Mouse (Mus musculus): ENCODE data around the gene Pdzk1ip1. TPM values are rescaled to one million over a fixed set of nuclear protein-coding genes. Genes with fewer than 3 reads are reported as not detected.
A peak's percentile ranks its signal among the peaks of the same experiment; 100 is the strongest.

Pdzk1ip1 gene
- polyA plus RNA-seq, 1 experiment from 2014 or later: 25.4 TPM

DNA sequence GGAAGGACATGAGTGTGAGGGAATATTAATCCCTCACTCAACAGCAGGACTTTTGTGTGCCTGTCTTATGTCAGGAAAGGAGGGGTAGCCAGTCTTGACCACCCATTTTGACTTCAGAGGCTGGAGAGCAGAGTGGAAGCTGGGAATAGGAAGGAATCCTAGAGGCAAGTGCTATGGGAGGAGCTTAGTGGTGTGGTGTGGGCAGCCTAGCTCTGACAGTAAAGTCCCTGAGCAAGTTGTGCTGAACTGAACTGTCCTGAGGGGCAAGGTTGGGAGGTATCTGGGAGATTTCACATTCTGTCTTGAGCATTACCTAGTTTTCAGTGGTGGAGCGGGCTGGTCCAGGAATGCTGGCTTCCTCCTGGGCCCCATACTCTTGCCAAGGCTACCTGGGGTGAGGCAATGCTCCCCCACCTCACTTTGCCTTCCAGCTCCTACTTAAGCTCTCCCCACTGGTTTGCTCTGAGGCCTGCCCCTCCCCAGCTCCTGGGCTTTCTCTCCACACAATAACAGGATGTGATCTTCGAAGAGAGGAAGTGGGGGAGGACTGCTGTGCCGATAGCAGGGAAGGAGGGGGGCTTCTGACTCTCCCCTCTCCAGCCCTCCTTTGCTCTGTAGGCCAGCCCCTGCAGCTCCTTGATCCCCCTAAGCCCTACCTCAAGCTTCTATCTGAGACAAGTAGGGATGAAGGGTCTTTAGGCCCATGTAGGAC is 13.1 kb upstream of the Pdzk1ip1 start:
- H3K36me3 ChIP-seq (replicated peaks): peaks cover 16% of the 10 kb centered on the region
- peak; percentile 41; the same call in 1 of the 2 replicates for ATAC-seq (ENCODE audit: insufficient read depth)
- no peaks in the 10 kb centered on the region for H3K27me3 ChIP-seq
- H3K9me3 ChIP-seq (replicated peaks): no peaks in the 10 kb centered on the region
- 22% methylated on average over 3 of the region's 3 CpGs for WGBS (ENCODE audit: insufficient replicate concordance)
- no peak overlapping the region for H3K4me3 ChIP-seq (replicated peaks)
- 0 out of 2 replicates have a peak overlapping the region, but pooled peaks have one; percentile 18 for H3K9ac ChIP-seq
- no peak overlapping the region for H3K4me2 ChIP-seq
- peaks cover 31% of the 10 kb centered on the region for H3K4me1 ChIP-seq (replicated peaks)
- H3K27ac ChIP-seq (replicated peaks): peak overlapping the region; percentile 62

DNA sequence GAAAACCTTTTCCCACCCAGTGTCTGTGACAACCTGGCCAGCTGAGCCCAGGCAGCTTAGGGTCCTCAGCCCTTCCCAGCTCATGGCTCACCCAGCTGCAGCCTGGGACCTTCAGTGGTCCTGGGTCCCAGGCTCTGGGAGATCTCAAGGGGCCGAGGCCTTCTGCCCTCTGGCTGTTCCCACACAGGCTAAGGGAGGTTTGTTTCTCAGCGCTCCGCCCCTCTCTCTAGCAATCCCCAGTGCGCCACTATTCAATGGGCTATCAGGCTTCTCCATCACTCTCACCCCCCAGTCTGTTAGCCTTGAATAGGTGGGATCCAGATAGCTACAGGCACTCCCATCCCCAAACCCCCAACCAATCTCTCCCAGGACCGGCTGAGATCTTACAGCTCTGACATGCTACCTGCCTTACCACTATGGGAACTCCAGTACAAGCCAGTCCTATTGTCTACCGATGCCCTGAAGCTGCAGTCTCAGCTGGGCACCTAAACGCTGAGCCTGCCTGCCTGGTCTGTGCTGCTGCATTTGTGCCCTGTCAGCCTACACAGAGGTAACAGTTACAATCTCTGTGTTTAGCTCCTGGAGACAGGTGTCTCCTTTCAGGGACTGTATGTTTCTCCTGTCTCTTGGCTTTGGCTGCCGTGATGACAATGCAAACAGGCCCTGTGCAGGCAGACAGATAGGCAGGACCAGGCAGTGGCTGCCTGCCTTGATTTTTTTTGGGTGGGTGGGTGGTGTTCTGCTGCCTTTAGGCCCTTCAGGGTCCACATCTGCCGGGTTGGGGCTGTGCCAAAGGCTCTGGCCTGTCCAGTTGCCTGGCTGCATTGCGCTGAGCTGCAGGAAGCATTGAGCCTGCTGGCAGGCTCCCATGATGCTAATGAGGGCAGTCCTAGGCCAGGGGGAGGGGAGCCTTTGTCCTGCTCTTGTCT is 9.4 kb upstream of the Pdzk1ip1 start:
- ATAC-seq (ENCODE audit: insufficient read depth): no peak

GRCm38 (mm10) chr4:115079821-115080349 is 8.6 kb upstream of the Pdzk1ip1 start:
- H3K4me3 ChIP-seq (replicated peaks): no peak overlapping the region
- 52% methylated on average over 5 of the region's 5 CpGs for WGBS (ENCODE audit: insufficient replicate concordance)

More for the DNA sequence above, 9.4 kb upstream of the Pdzk1ip1 start:
- Histone ChIP-seq H3K4me3 (replicated peaks) (no peak overlapping the region), H3K36me3 (replicated peaks) (no peaks in the 10 kb centered on the region), H3K9me3 (replicated peaks) (no peaks in the 10 kb centered on the region), H3K4me2 (no peak overlapping the region), H3K9ac (no peak overlapping the region), H3K27me3 (no peaks in the 10 kb centered on the region), H3K27ac (replicated peaks) (no peak overlapping the region), H3K4me1 (replicated peaks) (peaks cover 38% of the 10 kb centered on the region)
- WGBS (ENCODE audit: insufficient replicate concordance): 49% methylated on average over 10 of the region's 10 CpGs

GRCm38 (mm10) chr4:115083031-115083430 is 5.5 kb upstream of the Pdzk1ip1 start:
- Histone ChIP-seq H3K27me3 (0 out of 2 replicates have a peak, but pooled peaks cover 9% of the 10 kb centered on the region), H3K4me3 (replicated peaks) (no peak overlapping the region), H3K27ac (replicated peaks) (no peak overlapping the region), H3K4me2 (no peak overlapping the region), H3K9ac (no peak overlapping the region), H3K36me3 (replicated peaks) (no peaks in the 10 kb centered on the region), H3K4me1 (replicated peaks) (peaks cover 49% of the 10 kb centered on the region), H3K9me3 (replicated peaks) (no peaks in the 10 kb centered on the region)
- 80% methylated on average over 3 of the region's 3 CpGs for WGBS (ENCODE audit: insufficient replicate concordance)
- no peak for ATAC-seq (ENCODE audit: insufficient read depth)

More at GRCm38 (mm10) chr4:115079821-115080349, 8.6 kb upstream of the Pdzk1ip1 start:
- Histone ChIP-seq H3K9ac (no peak overlapping the region), H3K36me3 (replicated peaks) (no peaks in the 10 kb centered on the region), H3K9me3 (replicated peaks) (no peaks in the 10 kb centered on the region), H3K27me3 (no peaks in the 10 kb centered on the region), H3K4me1 (replicated peaks) (peaks cover 33% of the 10 kb centered on the region), H3K27ac (replicated peaks) (no peak overlapping the region), H3K4me2 (no peak overlapping the region)
- no peak for ATAC-seq (ENCODE audit: insufficient read depth)

- ATAC-seq (ENCODE audit: insufficient read depth): no peak
Observed at GRCm38 (mm10) chr4:115085522-115086095, 2.9 kb upstream of the Pdzk1ip1 start.

GRCm38 (mm10) chr4:115086257-115086656 is 2.3 kb upstream of the Pdzk1ip1 start:
- ATAC-seq (ENCODE audit: insufficient read depth): no peak
- Histone ChIP-seq H3K27me3 (0 out of 2 replicates have a peak, but pooled peaks cover 9% of the 10 kb centered on the region), H3K9me3 (replicated peaks) (no peaks in the 10 kb centered on the region), H3K4me1 (replicated peaks) (peaks cover 70% of the 10 kb centered on the region), H3K4me2 (no peak overlapping the region), H3K36me3 (replicated peaks) (no peaks in the 10 kb centered on the region), H3K27ac (replicated peaks) (no peak overlapping the region), H3K9ac (no peak overlapping the region), H3K4me3 (replicated peaks) (no peak overlapping the region)
- 67% methylated on average over 4 of the region's 4 CpGs for WGBS (ENCODE audit: insufficient replicate concordance)

More at GRCm38 (mm10) chr4:115085522-115086095, 2.9 kb upstream of the Pdzk1ip1 start:
- Histone ChIP-seq H3K4me2 (no peak overlapping the region), H3K27me3 (0 out of 2 replicates have a peak, but pooled peaks cover 9% of the 10 kb centered on the region), H3K9ac (no peak overlapping the region), H3K36me3 (replicated peaks) (no peaks in the 10 kb centered on the region), H3K27ac (replicated peaks) (no peak overlapping the region), H3K4me1 (replicated peaks) (peaks cover 67% of the 10 kb centered on the region), H3K9me3 (replicated peaks) (no peaks in the 10 kb centered on the region), H3K4me3 (replicated peaks) (no peak overlapping the region)
- WGBS (ENCODE audit: insufficient replicate concordance): 14% methylated on average over 6 of the region's 6 CpGs

- H3K9ac ChIP-seq: no peak overlapping the region
- H3K36me3 ChIP-seq (replicated peaks): no peaks in the 10 kb centered on the region
- 0 out of 2 replicates have a peak, but pooled peaks cover 9% of the 10 kb centered on the region for H3K27me3 ChIP-seq
- no peak overlapping the region for H3K4me2 ChIP-seq
- ATAC-seq (ENCODE audit: insufficient read depth): no peak
- WGBS (ENCODE audit: insufficient replicate concordance): 46% methylated on average over 3 of the region's 3 CpGs
- peaks cover 71% of the 10 kb centered on the region for H3K4me1 ChIP-seq (replicated peaks)
- no peak overlapping the region for H3K4me3 ChIP-seq (replicated peaks)
- no peaks in the 10 kb centered on the region for H3K9me3 ChIP-seq (replicated peaks)
- H3K27ac ChIP-seq (replicated peaks): peak overlapping the region; percentile 42; the same call in 1 of the 2 replicates
Observed at GRCm38 (mm10) chr4:115086763-115087415, 1.6 kb upstream of the Pdzk1ip1 start.

- Histone ChIP-seq H3K27ac (replicated peaks) (peak overlapping the region; percentile 96), H3K36me3 (replicated peaks) (no peaks in the 10 kb centered on the region), H3K4me2 (peak overlapping the region; percentile 89), H3K9me3 (replicated peaks) (no peaks in the 10 kb centered on the region), H3K27me3 (0 out of 2 replicates have a peak, but pooled peaks cover 11% of the 10 kb centered on the region), H3K9ac (peak overlapping the region; percentile 23), H3K4me1 (replicated peaks) (peaks cover 94% of the 10 kb centered on the region), H3K4me3 (replicated peaks) (peak overlapping the region; percentile 47)
- ATAC-seq (ENCODE audit: insufficient read depth): no peak
- 65% methylated on average over 2 of the region's 2 CpGs for WGBS (ENCODE audit: insufficient replicate concordance)
Observed at GRCm38 (mm10) chr4:115090592-115090991, 2.1 kb downstream of the Pdzk1ip1 start.

DNA sequence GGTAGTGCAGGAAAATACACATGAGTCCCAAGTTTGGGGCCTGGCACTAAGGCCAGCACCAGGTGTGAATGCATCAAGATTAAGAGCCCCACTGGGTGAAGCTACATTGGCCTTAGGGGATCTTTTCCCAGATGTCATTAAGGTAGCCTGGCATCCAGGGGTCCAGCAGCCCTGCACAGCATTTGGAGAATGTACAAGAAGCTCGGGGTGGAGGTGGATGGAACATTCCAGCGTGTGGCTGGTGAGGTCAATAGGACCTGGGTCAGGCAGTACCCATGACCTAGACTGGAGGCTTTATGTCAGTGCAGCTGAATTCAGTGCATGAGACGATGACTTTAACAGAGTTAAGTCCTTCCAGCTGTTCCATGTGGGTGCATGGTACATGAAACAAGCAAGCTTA is 3.3 kb downstream of the Pdzk1ip1 start:
- 0 out of 2 replicates have a peak, but pooled peaks cover 15% of the 10 kb centered on the region for H3K27me3 ChIP-seq
- no peaks in the 10 kb centered on the region for H3K9me3 ChIP-seq (replicated peaks)
- peak overlapping the region; percentile 96 for H3K27ac ChIP-seq (replicated peaks)
- H3K4me1 ChIP-seq (replicated peaks): peaks cover 98% of the 10 kb centered on the region
- no peak overlapping the region for H3K9ac ChIP-seq
- no peaks in the 10 kb centered on the region for H3K36me3 ChIP-seq (replicated peaks)
- WGBS (ENCODE audit: insufficient replicate concordance): 78% methylated on average over 3 of the region's 3 CpGs
- peak overlapping the region; percentile 89 for H3K4me2 ChIP-seq
- no peak for ATAC-seq (ENCODE audit: insufficient read depth)
- no peak overlapping the region for H3K4me3 ChIP-seq (replicated peaks)

DNA sequence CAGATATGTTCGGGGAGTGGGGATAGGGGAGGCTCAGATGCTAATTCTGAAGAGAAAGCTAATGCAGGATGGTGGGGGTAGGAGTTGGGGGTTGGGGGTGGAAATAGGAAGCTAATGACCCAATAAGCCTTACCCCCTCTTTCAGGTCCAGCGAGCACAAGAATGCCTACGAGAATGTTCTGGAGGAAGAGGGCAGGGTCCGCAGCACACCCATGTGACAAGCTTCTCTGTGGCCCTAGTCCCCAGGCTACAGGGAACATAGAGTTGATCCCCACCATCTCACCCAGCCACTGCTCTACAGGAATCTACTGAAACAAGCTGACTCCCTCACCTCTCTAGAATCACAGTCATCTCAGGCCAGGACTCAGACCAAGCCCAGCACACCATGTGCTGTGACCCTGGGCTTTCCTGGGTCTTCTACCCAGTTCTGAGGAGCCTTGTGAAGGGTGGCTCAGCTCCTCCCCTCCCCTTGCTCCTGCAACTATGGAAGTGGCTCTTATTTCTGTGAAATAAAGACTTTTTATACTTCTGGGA is 4.9 kb downstream of the Pdzk1ip1 start:
- 0 out of 2 replicates have a peak, but pooled peaks cover 6% of the 10 kb centered on the region for H3K27me3 ChIP-seq
- peak overlapping the region; percentile 96 for H3K27ac ChIP-seq (replicated peaks)
- WGBS (ENCODE audit: insufficient replicate concordance): 67% methylated on average over 4 of the region's 4 CpGs

More for the DNA sequence above, 4.9 kb downstream of the Pdzk1ip1 start:
- Histone ChIP-seq H3K9me3 (replicated peaks) (no peaks in the 10 kb centered on the region), H3K9ac (peak overlapping the region; percentile 71), H3K4me1 (replicated peaks) (peaks cover 96% of the 10 kb centered on the region), H3K36me3 (replicated peaks) (no peaks in the 10 kb centered on the region), H3K4me2 (peak overlapping the region; percentile 89), H3K4me3 (replicated peaks) (peak overlapping the region; percentile 4; the same call in 1 of the 2 replicates)
- no peak for ATAC-seq (ENCODE audit: insufficient read depth)

All from liver, embryonic 15.5 days (tissue).